Mouse (Mus musculus): ENCODE measurements around the gene Aifm3.

DNA sequence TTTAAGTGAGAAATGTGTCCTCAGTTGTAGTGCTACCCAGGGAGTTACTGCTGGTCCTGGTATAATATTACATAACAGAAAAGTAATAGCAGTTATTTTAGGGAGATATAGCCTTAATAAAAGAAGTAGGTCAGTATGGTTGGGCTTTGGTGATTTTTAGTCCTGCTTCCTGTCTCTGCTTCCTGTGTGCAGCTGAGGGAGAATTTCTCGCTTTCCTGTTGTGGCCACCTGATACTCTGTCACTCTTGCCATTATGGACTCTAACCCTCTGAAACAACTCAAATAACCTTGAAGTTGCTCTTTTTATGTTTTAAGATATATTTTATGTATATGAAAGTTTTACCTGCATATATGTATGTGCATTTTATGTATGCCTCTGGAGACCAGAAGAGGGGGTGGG is 27.8 kb upstream of the Aifm3 start:
- TF ChIP-seq CTCF (IDR thresholded peaks at IDR 0.05; ENCODE audit: insufficient read depth, low read length) (no peak), POLR2A (IDR thresholded peaks at IDR 0.05; ENCODE audit: borderline replicate concordance, extremely low read depth, low read depth, low read length) (no peak)

Data from lung, adult 2 months (tissue).